Mouse (Mus musculus) cerebellum, adult 11-12 months (tissue): Measurements from ENCODE around the gene Itpa.
A peak's percentile ranks its signal among the peaks of the same experiment; 100 is the strongest.
"Not testable (repeated sequence)": the region's sequence is repeated elsewhere in the genome, so short reads cannot be mapped to it uniquely, and the experiment has no call there.

ENCODE experiments used
- DNase-seq: peaks from one replicate; pipeline ENCODE4 v3.0.0; 2022

Itpa gene

DNA sequence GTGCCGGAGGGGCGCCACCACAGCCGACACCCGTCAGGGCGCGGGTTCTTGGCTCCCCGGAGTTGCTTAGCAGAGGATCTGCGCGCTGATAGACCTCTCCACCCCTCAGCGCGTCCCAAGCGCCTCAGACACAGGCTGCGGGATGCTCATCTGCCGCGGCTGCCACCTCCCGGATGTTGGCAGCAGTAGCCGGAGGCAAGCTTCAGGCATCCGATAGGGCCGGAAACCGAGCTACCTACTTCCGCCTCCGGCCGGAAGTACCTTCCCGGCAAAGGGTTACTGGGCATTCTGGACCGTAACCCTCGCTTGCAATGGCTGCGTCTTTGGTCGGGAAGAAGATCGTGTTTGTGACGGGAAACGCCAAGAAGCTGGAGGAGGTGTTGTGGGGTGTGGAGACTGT is at the start of gene Itpa:
TSS of gene Itpa (plus strand) at position 52 of the 400 bp plus-strand sequence.
- peak; percentile 90 for DNase-seq

DNA sequence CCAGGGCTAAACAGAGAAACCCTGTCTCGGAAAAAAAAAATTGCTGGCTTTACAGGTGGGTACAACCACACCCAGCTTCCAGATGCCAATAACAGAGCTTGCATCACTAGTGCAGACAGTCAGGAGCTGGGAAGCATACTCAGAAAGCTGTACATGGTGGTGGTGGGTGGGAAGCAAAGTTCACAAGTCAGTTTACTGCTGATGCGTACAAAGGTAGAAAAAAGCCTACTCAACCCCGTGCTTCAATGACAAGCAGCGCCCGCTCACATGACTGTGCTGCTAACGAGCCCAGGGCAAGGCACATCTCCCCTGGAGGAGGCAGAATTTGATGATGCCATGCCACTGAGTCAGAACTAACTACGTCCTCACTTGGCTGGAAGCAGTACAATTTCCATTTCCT is 48.4 kb upstream of the Itpa start:
- DNase-seq = no peak

DNA sequence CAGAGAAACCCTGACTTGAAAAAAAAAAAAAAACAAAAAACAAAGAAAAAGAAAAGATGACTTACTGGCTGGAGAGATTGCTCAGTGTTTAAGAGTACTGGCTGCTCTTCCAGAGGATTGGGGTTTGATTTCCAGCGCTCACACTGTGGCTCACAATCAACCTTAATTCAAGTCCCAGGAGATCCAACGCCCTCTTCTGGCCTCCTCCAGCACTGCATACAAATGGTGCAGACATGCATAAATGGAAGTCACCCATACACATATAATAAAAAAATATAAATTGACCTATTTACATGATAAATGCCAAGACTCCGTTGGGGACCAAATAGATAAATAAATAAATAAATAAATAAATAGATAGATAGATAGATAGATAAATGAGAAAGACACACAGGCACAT is 39.0 kb upstream of the Itpa start:
- peak; percentile 33 for DNase-seq

DNA sequence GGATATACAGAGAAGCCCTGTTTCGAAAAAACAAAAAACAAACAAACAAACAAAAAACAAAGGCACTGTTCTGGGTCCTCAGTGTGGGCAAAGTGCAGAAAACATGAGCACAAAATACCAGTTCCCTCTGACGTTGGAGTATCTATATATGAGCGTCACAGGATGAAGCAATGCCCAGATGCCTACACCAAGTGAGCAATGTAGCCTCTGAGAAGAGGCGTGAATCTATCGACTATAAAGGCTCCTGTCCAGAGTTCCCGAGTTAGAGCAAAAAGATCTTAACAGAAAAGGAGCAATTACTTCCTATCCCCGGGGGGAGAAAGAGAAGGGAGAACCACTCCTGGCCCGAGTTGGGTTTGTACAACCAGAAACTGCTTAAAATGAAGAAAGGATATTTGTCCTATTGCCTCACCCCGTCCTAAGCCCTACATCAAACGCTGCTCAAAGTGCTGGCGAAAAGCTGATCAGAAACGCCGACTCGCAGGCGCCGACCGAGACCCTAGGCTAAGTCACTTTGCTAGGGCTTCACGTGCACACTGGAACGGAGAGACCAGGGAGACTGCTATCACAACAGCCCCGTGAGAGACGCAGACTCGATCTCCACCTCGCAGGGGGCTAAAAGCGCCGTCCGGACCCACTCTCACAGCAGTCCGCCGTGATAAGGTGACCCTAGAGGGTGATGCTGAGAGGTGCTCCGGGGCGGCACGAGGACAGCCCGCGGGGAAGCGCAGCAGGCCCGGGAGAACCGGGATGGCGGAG is 38.2 kb upstream of the Itpa start:
- peak; percentile 11 for DNase-seq

DNA sequence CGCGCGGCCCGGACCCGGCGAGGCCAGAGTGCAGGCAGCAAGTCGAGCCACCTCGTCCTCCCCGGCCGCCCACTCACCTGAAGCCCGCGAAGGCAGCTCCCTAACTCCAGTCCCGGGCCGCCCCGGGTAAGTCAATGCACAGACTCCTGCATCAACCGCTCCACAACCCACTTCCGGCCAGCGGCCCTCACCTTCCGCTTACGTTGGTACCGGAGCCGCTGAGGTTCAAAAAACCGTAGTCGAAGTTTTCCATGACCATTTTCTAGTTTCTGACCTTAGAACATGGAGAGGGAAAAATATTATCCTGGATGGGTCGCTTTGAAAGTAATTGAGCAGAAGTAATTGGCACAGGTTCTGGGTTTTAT is 37.6 kb upstream of the Itpa start, which contains the start of the genes Fastkd5 and Ubox5:
TSS of gene Fastkd5 (minus strand) at position 189 of the 365 bp plus-strand sequence.
TSS of gene Ubox5 (minus strand) at position 200 of the 365 bp plus-strand sequence.
- peak; percentile 86 for DNase-seq

DNA sequence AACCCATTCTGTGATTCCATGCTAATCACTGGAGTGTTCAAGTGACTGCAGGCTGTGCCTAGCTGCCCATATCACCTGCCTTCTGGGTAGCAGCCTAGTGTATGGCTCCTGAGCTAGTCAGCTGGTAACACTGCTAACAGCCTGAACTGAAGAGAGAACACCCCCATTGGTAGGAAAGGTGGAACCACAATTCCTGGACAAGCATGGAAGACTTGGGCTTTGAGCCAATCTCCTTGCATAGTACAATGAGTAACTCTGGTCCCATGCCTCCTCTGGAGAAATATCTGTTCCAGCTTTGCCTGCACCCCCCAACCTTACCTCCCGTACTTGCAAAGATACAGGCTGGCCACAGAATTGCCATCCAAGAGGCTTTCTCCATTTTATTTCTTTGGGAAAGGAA is 35.0 kb upstream of the Itpa start:
- peak; percentile 39 for DNase-seq

DNA sequence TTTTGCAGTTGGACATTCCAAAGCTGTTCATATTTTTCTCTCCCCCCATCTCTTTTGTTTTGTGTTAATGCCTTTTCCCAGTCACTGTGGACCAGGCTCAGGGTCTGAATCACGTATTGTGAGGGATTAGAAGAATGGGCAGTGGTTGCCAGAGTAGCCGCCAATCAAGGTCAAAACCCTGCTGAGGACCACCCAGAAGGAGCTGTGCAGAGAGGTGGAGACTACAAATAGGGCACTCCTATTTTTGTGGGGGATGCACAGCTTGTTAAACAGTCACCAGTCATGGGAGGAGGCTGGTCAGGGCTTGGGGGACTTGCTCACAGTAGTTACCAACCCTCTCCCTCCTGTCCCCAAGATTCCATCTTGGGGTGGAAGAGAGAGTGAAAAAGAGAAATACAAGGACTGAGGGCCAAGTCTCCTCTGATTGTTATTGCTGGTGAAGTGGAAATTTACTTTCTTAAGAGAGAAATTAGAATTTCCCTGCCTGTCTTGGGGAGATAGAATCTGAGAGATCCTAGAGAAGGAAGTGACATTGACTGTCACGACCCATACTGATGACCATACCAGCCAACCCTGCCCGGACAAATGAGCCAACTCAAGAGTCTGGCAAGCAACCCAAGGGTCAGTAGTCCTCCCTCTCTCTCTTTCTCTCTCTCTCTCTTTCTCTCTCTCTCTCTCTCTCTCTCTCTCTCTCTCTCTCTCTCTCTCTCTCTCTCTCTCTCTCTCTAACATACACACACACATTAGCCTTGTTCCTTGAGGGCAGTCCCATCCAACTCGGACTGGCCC is 34.3 kb upstream of the Itpa start:
- peak; percentile 38 for DNase-seq

DNA sequence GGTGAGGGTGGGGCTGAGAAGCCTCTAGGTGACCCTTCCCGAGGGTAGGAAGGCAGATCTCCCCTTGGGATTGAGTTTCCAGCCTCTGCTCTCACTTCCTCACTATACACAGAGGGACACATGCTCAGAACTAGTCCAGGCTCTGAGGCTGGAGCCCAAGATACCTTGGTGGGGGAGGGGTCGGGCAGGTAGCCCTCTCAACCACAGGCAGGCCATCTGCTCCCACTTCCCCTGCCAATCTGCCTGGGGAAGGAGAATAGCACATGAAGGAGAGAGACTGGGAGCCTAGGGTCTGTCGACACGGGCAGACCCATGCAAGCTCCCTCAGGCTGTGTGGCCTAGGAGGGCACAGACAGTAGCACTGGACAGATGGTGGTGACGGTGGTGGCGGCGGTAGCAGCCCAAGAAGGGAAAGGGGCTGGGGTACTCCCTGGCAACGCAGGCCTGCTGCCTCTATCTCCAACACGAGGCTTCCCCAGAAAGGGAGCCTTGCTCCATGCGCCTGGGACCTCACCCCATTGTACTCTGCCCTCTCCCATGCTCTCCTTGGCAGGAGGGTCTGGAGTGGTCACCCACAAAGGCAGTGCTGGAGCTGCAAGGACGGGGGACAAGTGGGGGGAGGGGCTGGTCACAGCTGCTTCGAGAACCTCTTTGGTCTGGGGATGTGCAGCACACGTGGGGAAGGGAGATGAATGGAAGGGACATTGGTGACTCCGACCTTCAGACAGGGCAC is 33.2 kb upstream of the Itpa start:
- peak; percentile 91 for DNase-seq

DNA sequence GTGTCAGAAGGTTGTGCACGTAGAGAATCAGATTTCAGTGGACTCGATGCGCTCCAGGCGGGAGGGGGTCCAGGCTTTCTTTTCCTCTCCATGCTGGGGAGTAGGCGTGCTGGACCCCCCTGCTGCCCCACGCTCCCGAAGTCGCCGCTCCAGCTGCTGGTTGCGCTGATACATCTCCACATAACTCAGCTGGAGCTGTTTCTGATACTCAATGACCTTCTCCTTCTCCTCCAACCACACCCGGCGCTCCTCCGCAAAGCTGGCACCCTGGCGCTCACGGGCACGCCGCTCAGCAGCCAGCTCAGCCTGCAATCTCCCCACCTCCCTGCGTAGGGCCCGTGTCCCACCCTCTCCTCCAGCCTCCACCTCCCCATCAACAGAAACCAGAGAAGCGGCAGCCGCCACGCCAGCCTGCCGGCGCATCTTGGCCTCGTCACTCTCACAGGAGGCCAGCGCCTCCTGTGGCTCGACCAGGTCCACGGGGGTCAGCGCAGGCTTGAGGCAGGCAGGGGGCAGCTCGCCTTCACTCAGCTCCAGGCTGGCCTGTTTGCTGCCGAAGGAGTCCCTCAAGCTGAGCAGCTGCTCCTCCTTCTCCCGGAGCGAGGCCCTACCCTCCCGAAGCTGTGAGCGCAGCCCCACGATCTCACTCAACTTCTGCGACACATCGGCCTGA is 32.5 kb upstream of the Itpa start:
- DNase-seq = peak; percentile 66

DNA sequence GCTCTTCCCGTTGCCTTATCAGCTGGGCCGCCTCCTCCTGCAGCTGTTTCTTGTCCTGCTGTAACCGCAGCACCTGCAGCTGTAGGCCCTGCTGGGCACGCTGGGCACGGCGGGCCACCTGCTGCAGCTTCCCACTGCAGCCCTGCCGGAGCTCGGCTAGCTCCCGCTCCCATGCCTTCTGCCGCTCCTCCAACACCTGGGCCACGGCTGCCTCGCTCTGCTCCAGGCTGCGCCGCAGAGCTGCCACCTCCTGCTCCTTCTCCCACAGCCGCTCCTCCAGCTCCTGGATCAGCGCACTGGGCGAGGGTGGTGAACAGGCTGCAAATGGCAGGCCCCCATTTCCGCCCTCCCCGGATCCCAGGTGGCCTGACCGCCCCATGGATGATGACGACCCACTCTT is 31.6 kb upstream of the Itpa start:
- peak; percentile 66 for DNase-seq

DNA sequence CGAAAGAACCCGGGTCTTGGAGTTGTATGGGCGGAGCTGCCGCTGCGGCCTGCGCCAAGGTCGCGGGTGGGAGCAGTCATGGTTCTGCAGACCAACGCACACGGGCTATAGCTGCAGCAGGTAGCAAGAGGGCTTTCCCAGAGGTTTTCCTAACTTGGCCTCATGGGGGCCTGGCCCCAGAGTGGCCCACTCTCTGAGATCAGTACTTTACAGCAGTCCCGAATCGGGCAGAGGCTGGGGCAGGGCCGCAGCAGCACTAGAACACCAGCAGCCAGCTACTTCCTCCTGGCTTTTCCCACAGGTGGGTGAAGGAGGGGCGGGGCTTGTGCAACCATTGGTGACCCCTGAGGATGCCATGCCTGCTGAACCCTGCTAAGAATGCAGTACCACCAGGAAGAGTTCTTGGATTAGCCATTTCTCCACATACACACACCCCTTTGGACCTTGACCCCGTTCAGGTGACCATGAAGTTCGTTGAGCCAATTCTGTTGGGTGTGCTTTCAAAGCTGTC is 29.3 kb upstream of the Itpa start:
- DNase-seq = peak; percentile 48

DNA sequence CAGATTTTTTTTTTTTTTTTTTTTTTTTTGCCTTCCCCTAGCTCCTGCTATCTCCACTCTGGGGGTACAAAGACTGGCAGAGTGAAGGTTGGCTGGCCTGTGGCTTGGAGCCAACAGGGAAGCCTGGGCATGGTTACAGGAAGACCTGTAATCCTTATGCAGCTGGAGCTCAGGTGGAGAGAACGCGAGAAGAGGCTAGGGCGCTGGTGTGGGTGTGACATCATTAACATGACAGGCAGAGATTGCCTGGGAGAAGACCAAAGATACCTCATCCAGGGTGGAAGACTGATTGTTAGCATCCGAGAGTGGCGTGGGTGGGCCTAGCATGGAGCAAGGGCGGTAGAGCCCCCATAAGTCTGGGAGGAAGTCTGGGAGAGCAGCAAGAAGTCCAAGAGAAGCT is 28.1 kb upstream of the Itpa start:
- no peak for DNase-seq

DNA sequence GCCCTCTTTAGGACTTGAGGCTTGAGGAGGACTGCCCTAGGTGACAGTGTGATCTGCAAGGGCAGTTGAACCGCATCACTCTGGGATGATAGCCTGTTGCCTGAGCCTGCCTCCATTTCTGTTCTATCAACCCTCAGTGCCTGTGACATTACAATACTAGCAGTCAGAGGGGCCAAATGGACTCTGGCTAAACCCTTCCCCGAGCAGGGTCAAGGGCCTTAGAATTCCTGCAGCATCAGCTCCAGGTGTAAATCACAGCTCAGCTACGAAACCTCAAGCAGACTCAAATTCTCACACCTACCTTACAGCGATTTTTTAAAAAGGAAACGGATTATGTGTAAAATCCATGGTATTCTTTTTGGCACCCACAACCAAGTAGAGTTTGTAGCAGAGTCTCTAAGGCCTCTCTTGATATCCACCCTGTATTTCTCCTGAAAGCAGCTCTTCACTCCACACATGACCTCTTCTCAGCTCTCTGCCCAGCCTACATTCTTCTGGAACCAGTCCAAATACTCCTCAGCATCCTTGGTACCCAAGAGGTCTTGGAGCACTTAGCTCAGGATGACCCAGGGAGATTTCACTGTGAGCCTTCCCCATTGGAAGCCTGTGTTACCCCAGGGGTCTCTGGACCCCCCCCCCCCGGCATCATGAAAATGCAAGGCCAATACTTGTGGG is 25.9 kb upstream of the Itpa start:
- DNase-seq = no peak

DNA sequence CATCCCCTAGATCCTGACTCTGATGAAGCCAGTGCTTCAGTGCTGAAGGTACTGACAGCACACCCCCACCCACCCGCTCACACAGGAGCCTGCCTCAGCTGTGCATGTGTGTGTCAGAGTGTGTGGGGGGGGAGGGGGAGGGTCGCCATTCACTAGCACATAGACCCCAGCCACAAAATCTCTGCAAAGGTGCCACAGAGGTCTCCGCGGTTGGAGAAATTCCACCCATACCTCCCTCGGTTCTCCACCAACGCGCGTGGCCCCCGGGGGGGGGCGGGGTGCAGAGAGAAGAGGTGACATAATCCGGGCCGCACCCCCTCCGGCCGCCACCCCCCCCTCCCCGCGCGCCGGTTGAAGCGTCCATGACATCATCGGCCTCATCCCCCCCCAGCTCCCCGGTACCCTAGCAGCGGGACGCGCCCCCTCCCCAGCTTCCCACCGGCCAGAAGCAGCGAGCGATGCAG is 25.2 kb upstream of the Itpa start:
- DNase-seq = peak; percentile 72

DNA sequence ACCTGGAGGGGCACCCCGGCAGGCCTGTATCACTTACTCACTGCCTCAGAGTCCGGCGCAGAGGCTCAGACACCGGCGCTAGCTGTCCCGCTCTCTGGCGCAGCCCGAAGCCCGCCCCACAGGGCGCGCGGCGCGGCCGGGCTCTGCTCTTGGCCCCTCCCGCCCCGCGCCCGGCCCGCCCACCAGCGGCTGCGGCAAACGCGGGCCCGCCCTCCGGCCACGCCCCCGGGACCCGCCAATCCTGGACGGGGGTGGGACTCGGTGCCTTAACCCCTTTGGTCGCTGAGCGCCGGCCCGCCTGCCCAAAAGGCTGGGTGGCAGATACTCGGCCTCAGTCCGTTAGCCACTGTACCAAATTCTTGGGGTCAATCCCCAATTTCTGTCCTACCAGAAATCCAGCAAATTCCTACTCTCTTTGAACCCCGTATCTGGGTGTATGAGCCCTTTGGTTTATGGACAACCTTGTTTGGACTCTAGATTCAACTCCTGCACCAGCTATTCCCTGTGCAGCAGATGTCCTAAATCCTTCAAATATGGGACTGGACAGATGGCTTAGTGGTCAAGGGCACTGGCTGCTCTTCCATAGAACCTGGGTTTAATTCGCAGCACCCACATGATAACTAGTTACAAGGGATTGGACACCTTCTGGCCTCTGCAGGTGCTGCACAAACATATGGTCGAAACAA is 24.6 kb upstream of the Itpa start, which contains the start of gene Lzts3:
TSS of gene Lzts3 (minus strand) at position 120 of the 686 bp plus-strand sequence.
- peak; percentile 94 for DNase-seq

DNA sequence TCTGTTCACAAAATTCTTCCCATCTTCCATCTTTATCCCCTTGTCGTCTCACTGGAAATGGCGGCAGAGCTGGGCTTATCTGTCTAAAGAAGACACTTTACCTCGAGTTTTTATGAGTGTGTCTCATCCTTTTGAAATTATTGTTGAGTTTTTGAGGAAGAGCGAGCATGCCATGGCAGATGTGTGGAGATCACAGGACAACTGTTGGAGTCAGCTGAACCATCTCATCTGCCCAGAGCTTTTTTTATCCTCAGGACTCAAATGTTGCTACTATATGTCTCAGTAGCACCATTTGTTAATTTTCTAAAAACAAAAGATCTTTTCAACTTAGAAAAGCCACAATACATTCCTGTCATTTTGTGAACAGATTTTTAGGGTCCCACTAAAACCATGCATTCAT is 22.2 kb upstream of the Itpa start:
- no peak for DNase-seq

DNA sequence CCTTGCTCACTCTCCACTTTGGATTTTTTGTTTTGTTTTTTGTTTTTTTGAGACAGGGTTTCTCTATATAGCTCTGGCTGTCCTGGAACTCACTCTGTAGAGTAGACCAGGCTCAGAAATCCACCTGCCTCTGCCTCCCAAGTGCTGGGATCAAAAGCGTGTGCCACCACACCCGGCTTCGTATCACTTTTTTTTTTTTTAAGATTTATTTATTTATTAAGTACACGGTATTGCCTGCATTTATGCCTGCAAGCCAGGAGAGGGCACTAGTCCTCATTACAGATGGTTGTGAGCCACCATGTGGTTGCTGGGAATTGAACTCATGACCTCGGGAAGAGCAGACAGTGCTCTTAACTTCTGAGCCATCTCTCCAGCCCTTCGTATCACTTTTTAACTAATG is 18.4 kb upstream of the Itpa start:
- DNase-seq = not testable (repeated sequence)

DNA sequence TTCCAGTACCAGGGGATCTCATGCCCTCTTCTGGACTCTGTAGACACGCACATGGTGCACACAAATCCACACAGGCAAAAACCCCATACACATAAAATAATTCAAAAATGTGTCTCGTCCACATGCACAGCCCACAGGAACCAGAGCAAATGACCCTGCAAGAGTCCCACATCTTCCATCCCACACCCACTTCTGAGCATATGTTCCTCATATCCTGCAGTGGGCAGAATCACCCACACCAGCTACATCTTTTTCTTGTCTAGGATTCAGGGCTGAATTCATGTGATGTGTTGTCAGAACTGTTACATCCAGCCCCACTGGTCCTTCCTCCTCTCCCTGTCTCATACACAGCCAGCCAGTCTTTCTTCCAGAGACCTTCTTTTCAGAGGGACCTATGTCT is 14.1 kb upstream of the Itpa start:
- no peak for DNase-seq

DNA sequence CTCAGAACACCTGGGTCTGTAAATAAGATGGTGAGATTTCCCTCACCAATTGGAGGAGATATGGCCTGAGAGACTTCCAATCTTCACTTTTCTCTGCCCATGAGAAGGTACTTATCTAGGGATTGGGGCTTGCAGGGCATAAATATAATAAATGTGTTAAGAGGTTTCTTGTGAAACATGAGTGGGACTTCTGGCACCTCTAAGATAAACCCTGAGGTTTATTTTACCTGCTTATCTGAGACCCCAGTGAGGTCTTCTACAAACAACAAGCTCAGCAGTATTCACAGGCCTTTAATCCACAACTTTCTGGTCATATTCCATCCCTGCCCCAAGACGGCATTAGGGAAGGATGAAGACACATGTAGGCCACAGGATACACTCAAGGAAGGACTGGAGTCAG is 13.7 kb upstream of the Itpa start:
- DNase-seq = no peak

DNA sequence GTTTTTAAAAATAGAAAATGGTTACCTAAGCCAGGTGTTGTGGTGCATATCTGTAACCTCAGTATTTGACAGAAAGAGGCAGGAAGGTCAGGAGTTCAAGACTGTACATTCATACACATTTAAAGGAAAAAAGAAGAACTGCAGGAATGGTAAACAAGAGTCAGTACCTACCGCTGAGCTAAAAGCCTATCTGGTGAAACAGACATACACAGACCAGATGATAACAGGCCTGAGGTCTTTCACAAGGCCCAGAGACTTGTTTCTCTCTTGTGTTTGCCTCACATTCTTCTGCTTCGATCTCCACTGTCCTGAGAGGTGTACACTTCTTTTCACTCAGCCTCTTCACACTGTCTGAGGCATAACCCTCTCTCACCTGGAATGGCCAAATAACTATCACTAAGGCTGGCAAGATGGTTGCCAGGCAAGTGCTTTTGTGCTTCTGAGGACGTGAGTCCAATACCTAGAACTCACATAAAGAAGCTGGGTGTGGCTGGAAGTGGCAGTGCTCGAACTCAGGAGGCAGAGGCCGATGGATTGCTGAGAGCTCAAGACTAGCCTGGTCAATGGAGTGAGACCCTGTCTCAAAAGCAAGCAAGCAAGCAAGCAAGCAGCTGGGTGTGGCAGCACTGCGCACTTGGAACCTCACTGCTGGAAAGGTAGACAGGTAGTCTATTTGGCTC is 11.6 kb upstream of the Itpa start:
- DNase-seq = no peak

DNA sequence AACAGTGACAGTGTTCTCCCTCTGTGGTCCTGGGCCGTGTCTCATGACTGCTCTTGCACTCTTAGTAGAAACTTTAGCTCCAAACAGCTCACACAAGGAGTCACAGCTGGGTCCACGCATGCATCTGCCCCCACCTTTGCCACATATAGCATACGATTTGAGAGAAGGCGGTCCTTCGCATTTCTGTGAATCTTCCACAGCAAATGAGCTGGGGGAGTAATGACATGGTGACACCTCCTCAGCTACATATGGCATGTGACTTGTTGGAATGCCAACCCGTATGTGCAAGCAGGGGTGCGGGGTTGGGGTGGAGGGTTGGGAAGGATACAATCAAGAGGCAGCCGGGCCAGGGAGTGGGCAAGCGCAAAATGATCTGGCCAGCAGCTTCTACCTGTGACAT is 10.9 kb upstream of the Itpa start:
- no peak for DNase-seq
